Mouse (Mus musculus) heart, embryonic 11.5 days (tissue): ENCODE data around the gene Shkbp1. TPM values are rescaled to one million over a fixed set of nuclear protein-coding genes. Genes with fewer than 3 reads are reported as not detected.

Experiments
- ATAC-seq: fragments of 200-750 bp; cut with Nextera tagmentation; replicated peaks from 2 replicates; pipeline ENCODE4 v1.8.0; 2017; ENCODE audit warnings: moderate library complexity; ENCODE audit not compliant: insufficient number of reproducible peaks, low FRiP score, low TSS enrichment
- H3K27ac ChIP-seq: fragments of 300-500 bp; sonication (generic); 2 replicates; pipeline ENCODE4 v1.5.1; 2014; ENCODE audit warnings: mild to moderate bottlenecking, low read depth, low read length
- H3K27me3 ChIP-seq: fragments of 300-500 bp; sonication (generic); 2 replicates; pipeline ENCODE4 v1.6.1; 2014; ENCODE audit warnings: mild to moderate bottlenecking, low read length, mixed read lengths; ENCODE audit not compliant: control insufficient read depth, insufficient read depth
- H3K36me3 ChIP-seq: fragments of 300-500 bp; sonication (generic); 2 replicates; pipeline ENCODE4 v1.6.1; 2014; ENCODE audit warnings: mild to moderate bottlenecking, low read length, moderate library complexity, mixed read lengths; ENCODE audit not compliant: control insufficient read depth, insufficient read depth
- H3K4me1 ChIP-seq: fragments of 300-500 bp; sonication (generic); 2 replicates; pipeline ENCODE4 v1.6.1; 2014; ENCODE audit warnings: low read length; ENCODE audit not compliant: control insufficient read depth, insufficient read depth
- H3K4me2 ChIP-seq: fragments of 300-500 bp; sonication (generic); 2 replicates; pipeline ENCODE4 v1.6.1; 2014; ENCODE audit warnings: mild to moderate bottlenecking, moderate library complexity
- H3K4me3 ChIP-seq: fragments of 300-500 bp; sonication (generic); 2 replicates; pipeline ENCODE4 v1.5.1; 2014; ENCODE audit warnings: low read depth, low read length
- H3K9ac ChIP-seq: fragments of 300-500 bp; sonication (generic); 2 replicates; pipeline ENCODE4 v1.6.1; 2014; ENCODE audit warnings: mild to moderate bottlenecking, low read depth, low read length, moderate library complexity
- H3K9me3 ChIP-seq: fragments of 300-500 bp; sonication (generic); replicated peaks from 2 replicates; pipeline ENCODE4 v1.6.1; 2016; ENCODE audit warnings: low read length; ENCODE audit not compliant: control insufficient read depth
- WGBS: fragments of 180-500 bp; shearing (Covaris S2); extraction: QIAGEN DNeasy Blood & Tissue Kit; methylation state at CpG from one replicate; pipeline ENCODE4 v1.1.7; 2014; ENCODE audit not compliant: insufficient replicate concordance; 5-methylcytosine and 5-hydroxymethylcytosine counted together
- polyA plus RNA-seq: library from polyadenylated mRNA; unstranded; fragments of >200 nt; fragmentation: Nextera tagmentation; extraction: Ambion mirVana; gene quantifications from 2 replicates; pipeline ENCODE4 v1.2.1, GENCODE M21; 2014

The Shkbp1 gene
- polyA plus RNA-seq, 1 experiment from 2014 or later, result 34.1 TPM

DNA sequence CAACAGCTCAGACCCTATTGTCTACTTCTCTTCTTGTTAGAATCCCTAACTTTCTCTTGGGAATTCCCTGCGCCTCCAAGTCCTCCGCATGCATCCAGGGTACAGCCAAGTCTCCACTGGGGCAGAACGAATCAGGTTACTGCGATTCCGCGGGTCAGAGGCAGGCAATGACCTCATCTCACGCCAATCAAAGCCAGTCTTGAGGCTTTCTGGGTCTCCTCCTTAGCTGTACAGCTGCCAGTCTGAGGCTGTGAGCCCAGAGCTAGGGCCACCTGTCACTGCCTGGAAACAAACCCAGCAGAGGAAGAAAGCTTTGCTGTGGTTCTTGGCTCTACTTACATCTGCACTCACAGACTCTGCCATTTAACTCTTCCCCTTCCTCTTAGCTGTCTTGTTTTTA is 39.9 kb downstream of the Shkbp1 start:
- Histone ChIP-seq H3K27me3 (peaks cover 5% of the 10 kb centered on the region; the same call in 1 of the 2 replicates), H3K27ac (no peak overlapping the region), H3K4me3 (no peak overlapping the region), H3K4me1 (no peaks in the 10 kb centered on the region), H3K9me3 (peaks cover 10% of the 10 kb centered on the region), H3K9ac (no peak overlapping the region), H3K36me3 (no peaks in the 10 kb centered on the region; the same call in 1 of the 2 replicates), H3K4me2 (no peak overlapping the region)
- WGBS, result 56% methylated on average over 7 of the region's 7 CpGs
- ATAC-seq, result no peak

DNA sequence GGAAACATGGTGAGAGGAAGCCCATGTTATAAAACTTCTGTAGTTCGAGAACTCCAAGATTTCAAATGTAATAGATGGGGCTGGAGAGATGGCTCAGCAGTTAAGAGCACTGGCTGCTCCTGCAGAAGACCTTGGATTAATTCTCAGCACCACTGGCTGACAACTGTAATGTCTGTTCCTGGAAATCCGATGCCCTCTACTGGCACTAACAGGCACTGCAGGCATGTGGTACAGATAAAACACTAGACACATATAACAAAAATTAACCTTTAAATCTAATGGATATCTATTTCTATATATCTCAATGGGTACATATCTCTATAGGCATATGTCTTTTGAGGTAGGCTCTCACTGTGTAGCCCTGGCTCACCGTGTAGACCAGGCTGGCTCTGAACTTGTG is 41.4 kb downstream of the Shkbp1 start:
- Histone ChIP-seq H3K4me3 (no peak overlapping the region), H3K36me3 (no peaks in the 10 kb centered on the region; the same call in 1 of the 2 replicates), H3K27me3 (peaks cover 14% of the 10 kb centered on the region), H3K27ac (no peak overlapping the region), H3K9me3 (peaks cover 10% of the 10 kb centered on the region), H3K4me2 (no peak overlapping the region), H3K4me1 (peaks cover 3% of the 10 kb centered on the region), H3K9ac (no peak overlapping the region)
- WGBS, result 83% methylated on average over 3 of the region's 3 CpGs
- ATAC-seq, result no peak

GRCm38 (mm10) chr7:27311651-27312284 is 44.1 kb downstream of the Shkbp1 start:
- Histone ChIP-seq H3K9ac (no peak overlapping the region), H3K4me1 (peaks cover 3% of the 10 kb centered on the region), H3K4me3 (no peak overlapping the region), H3K36me3 (no peaks in the 10 kb centered on the region; the same call in 1 of the 2 replicates), H3K4me2 (no peak overlapping the region), H3K27ac (no peak overlapping the region), H3K9me3 (peaks cover 10% of the 10 kb centered on the region), H3K27me3 (peaks cover 18% of the 10 kb centered on the region)
- no peak for ATAC-seq
- 82% methylated on average over 12 of the region's 12 CpGs for WGBS

GRCm38 (mm10) chr7:27310996-27311535 is 44.8 kb downstream of the Shkbp1 start:
- Histone ChIP-seq H3K4me3 (no peak overlapping the region), H3K9me3 (peaks cover 10% of the 10 kb centered on the region), H3K4me2 (no peak overlapping the region; the same call in 1 of the 2 replicates), H3K27me3 (peaks cover 18% of the 10 kb centered on the region), H3K36me3 (no peaks in the 10 kb centered on the region; the same call in 1 of the 2 replicates), H3K27ac (no peak overlapping the region), H3K4me1 (peaks cover 3% of the 10 kb centered on the region), H3K9ac (no peak overlapping the region)
- ATAC-seq, result no peak
- 37% methylated on average over 8 of the region's 8 CpGs for WGBS

- no peaks in the 10 kb centered on the region; the same call in 1 of the 2 replicates for H3K36me3 ChIP-seq
- H3K4me3 ChIP-seq, result peak overlapping the region; percentile 27
- peak; percentile 41; the same call in 1 of the 2 replicates for ATAC-seq
- WGBS, result 7% methylated on average over 17 of the region's 17 CpGs
- peak overlapping the region; percentile 67 for H3K4me2 ChIP-seq
- H3K27ac ChIP-seq, result no peak overlapping the region
- H3K4me1 ChIP-seq, result peaks cover 3% of the 10 kb centered on the region
- H3K9ac ChIP-seq, result 0 out of 2 replicates have a peak overlapping the region, but pooled peaks have one; percentile 46
- peaks cover 10% of the 10 kb centered on the region for H3K9me3 ChIP-seq
- H3K27me3 ChIP-seq, result peaks cover 20% of the 10 kb centered on the region
Observed at GRCm38 (mm10) chr7:27310306-27310705, 45.5 kb downstream of the Shkbp1 start.

GRCm38 (mm10) chr7:27309832-27310231 is 46.0 kb downstream of the Shkbp1 start:
- ATAC-seq, result 0 out of 2 replicates have a peak, but pooled peaks have one; percentile 23
- no peaks in the 10 kb centered on the region; the same call in 1 of the 2 replicates for H3K36me3 ChIP-seq
- H3K27ac ChIP-seq, result no peak overlapping the region
- peaks cover 10% of the 10 kb centered on the region for H3K9me3 ChIP-seq
- H3K4me2 ChIP-seq, result peak overlapping the region; percentile 67
- H3K27me3 ChIP-seq, result peaks cover 22% of the 10 kb centered on the region
- H3K4me3 ChIP-seq, result no peak overlapping the region
- 44% methylated on average over 3 of the region's 3 CpGs for WGBS
- H3K9ac ChIP-seq, result no peak overlapping the region
- peaks cover 3% of the 10 kb centered on the region for H3K4me1 ChIP-seq

DNA sequence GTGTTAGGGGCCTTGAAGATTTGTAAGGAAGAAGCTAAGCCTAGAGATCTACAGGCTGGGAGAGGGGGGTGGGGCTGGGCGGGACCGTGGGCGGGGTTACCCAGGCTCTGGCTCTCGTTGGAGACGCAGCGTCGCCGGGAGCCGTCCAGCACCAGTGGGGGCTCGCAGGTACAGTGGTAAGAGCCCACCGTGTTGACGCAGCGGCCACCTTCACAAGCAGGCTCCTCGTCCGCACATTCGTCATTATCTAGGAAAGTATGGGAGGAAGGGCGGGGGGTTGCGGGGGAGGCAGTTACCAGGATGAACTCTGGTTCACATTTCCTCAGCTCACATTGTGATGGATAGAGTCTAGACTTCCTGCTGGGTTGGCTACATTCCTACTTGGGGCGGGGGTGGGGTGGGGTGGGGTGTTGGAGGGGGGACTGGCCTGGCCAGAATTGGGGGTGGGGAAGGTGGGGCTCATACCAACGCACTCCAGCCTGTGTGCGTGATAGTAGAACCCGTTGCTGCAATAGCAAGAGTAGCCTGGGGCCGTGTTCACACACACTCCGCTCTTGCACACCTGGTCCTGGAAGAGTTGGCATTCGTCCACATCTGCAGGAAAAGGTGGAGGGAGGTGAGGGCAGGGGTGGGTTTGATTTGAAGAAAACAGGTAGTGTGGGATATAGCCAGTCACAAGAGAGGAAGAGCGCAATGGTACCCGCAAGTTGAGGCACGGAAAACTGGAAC is 46.8 kb downstream of the Shkbp1 start:
- H3K27me3 ChIP-seq, result peaks cover 27% of the 10 kb centered on the region

DNA sequence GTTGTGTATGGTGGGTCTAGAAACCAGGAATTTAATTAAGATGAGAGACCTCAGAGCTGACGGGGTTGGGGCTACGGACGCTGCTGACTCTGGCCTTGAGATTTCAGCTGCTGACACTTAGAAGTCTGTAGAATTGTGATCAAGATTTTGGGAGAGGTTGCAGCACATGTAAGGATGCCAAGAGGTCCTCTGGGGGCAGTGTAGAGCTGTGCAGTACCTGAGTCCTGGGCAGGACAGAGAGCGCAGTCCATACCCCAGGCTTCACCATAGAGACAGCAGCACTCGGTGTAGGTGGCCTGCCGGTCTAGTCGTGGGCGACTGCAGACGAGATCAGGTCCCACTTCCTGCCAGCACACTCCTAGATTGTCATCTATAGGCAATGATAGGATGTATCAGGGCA is 48.3 kb downstream of the Shkbp1 start:
- Histone ChIP-seq H3K36me3 (no peaks in the 10 kb centered on the region), H3K4me2 (no peak overlapping the region), H3K4me3 (no peak overlapping the region), H3K9ac (no peak overlapping the region), H3K4me1 (peaks cover 3% of the 10 kb centered on the region), H3K27ac (no peak overlapping the region), H3K9me3 (no peaks in the 10 kb centered on the region), H3K27me3 (peaks cover 29% of the 10 kb centered on the region)
- 58% methylated on average over 9 of the region's 9 CpGs for WGBS
- ATAC-seq, result no peak

More for the DNA sequence above, 46.8 kb downstream of the Shkbp1 start:
- Histone ChIP-seq H3K36me3 (no peaks in the 10 kb centered on the region; the same call in 1 of the 2 replicates), H3K9me3 (peaks cover 4% of the 10 kb centered on the region; the same call in 1 of the 2 replicates), H3K27ac (no peak overlapping the region), H3K4me1 (peaks cover 3% of the 10 kb centered on the region), H3K9ac (no peak overlapping the region), H3K4me3 (peak overlapping the region; percentile 32), H3K4me2 (peak overlapping the region; percentile 66)
- 10% methylated on average over 28 of the region's 28 CpGs for WGBS
- ATAC-seq, result peak; percentile 33; the same call in 1 of the 2 replicates
